Mouse (Mus musculus) CD8-positive naive resting alpha-beta T cell, adult 2 months (primary cell): ENCODE results near the gene Ino80e.

Source experiments
- DNase-seq, 2 experiments: peaks; one replicate each; pipeline ENCODE4 v3.0.0; 2022; ENCODE audit warnings: low read depth in 2 of 2, low spot score in 2 of 2

Ino80e gene

DNA sequence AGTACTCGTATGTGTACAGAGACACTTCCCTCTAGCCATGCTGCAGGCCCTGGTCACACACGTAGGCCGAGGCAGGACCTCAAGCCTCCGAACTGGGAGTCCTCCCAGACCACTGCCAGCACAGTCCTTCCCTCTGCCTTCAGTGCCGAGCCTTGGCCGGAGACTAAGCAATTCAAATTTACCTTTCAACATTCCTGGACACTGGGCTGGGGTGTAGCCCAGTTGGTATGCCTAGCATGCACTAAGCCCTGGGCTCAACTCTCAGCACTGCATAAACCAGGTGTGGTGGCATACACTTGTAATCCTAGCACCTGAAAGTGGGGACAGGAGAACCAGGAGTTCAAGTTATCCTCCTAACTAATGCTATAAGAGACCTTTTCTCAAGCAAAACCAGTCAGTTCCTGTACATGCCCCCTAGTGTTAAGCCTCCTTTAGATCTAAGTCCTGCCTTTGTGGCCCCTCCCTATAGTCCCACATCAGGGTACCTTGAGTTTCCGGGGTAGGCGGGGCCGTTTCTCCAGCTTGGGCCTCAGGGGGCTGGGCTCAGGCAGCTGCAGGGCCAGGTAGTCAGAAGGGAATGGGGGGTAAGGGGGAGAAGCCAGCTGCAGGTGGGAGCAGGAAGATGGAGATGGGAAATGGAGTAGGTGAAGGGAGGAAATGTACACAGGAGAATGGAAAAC, 5.3 kb downstream of the Ino80e start:
- DNase-seq = peak in 1 of 2 experiments; percentile 28

DNA sequence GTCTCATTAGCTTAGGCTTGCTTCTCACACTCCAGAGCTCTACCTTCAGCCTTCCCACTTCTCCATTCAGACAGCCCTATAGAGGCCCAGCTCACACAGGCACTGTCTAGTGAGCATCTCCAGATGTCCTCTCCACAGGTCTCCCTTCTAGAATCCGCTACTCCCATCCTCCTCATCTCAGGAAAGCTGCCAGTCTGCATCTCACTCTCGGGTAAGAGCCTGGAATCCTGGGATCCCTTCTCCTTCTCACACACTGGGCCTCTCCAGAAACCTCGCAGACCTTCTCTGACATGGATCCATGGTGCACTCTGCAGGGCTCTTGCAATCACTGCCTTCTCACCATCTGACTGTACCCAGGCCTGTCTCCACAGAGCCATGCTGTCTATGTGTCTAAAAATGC, 6.5 kb downstream of the Ino80e start:
- DNase-seq = no peak

DNA sequence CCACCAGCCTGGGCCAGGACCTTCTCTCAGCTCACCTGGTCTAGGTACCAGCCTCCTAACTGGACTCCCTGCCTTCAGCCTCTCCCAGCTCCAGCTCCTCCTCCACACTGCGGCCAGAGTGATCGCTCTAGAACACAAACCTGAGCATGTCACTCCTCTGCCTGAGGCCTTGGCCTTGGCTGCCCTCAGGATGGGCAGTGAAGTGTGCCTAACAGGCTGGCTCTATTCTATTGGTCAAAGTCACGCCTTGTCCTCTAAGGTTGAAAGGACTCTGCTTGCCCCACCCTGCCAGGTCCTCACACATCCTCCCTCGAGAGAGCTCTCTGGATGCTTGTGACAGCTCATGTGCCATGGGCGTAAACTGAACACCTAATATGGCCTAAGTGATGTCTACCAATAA, 8.7 kb downstream of the Ino80e start:
- no peak for DNase-seq

DNA sequence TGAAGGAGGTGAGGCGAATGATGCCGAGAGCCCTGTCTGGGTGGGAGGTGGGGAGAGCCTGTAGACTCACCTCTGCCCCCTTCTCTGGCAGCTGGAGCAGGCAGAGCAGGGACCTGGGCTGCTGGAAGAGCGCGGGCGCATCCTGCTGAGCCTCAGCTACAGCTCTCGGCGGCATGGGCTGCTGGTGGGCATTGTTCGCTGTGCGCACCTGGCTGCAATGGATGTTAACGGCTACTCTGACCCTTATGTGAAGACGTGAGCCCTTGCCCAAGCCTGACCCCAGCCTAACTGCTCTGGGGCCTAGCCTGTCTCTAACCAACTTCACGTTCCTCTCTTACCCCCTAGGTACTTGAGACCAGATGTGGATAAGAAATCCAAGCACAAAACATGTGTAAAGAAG, 11.0 kb downstream of the Ino80e start:
- DNase-seq = no peak

DNA sequence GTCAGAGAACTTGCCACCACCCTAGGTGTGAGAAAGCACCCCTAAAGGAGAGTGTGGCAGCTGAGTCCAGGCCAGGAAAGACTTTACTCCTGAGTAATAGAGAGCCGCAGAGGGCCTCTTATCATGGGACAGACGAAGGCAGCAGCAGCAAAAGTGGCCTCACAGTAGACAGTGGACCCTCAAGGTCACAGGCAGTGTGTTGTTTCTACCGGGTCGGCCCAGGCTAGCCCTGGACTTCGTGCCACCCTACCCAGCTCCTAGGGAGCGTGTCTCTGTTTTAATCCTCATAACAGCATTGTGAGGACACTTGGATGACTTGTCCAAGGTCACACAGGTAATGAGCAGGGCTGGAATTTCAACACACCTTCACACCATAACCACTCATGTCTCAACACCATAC, 12.0 kb downstream of the Ino80e start:
- no peak for DNase-seq

DNA sequence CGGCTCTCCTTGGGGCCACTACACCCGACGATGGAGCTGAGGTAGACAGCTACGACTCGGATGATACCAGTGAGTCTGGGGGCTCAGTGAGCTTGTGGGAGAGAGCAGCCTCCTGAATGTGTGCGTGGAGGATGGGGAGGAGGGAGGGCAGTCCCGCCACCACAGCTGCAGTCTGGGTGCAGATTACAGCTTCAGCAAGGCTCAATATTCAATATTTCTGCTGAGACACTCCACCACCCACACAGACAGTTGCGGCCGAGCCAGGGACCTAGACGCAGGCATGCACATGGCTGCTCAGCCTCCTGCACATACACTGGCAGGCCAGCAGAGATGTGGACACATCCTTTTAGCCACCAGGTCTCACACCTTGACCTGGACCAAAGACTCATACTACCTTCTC, 13.4 kb downstream of the Ino80e start:
- DNase-seq = no peak

DNA sequence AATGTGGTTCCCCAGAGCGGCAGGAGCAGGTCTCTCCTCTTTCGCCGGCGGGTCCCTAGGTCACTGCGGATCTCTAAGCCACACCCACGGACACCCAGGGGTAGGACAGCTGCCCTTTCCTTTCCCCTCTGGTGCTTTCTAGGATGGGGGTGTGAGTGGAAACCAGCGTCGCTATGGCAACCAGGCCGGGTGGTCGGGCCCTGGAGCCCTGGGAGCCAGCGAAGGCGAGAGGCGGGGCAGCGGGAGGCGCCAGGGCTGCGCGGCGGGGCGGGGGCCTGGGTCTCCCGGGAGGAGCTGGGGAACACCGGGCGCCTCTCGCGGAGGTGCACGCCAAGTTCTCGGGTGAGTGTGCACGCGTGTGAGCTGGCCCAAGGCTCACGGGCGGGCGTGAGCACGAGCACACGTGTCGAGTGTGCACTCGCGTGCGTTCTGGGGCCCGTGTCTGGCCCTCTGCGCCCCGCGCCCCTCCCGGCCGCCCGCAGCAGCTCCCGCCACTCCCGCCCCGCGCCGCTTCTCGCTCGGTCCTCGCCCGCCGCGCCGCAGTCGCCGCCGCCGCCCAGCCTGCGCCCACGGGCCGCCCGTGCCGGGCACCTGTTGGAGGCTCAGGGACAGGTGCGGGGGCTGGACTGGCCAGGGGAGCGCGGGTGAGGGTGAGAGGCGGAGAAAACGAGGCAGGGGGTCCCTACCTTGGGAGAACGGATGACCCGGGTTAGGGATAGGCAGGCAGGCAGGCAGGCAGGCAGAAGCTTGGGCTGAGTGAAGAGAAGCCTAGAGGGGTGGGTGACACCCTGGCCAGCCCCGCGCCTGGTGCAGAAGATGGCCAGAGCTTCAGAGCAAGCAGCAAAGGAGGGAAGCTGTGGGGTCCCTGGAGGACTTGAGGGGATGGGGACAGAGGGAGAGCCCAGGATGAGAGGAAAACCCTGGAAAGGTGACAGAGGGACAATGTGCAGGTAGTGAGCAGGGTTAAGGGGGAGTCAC, 14.5 kb downstream of the Ino80e start:
- no peak for DNase-seq

DNA sequence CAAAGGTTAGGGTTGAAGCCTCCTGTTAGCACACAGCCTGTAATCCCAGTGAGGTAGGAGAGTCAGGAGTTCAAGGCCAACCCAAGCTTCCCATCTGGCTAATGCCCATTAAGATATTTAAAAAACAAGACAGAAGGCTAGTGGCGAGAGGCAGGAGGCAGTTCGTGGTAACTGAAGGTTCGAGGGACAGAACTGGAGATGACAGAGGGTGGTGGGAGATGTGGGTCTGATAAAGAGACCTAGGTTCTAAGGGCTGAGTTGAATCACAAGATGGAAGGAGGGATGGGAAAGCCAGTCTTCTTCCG, 15.1 kb downstream of the Ino80e start, which contains the start of gene Doc2a:
TSS of gene Doc2a (plus strand) at position 301 of the 305 bp plus-strand sequence.
- DNase-seq = no peak

DNA sequence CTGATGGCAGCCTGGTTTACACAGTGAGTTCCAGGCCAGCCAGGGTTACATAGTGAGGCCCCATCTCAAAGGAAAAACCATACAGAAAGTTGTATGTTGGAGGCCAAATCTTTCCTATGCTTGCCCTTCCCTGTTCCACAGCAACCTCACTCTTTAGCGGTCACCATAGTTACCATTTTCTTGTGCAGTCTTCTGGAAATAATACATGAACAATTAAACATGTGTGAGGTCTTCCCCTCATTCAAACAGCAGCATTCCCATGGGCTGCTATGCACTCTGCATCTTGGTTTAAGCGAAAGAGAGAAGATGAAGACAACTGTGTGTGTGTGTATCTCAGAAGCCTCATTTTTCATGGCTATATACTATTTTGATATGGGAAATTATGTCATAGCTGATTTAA, 16.7 kb downstream of the Ino80e start:
- no peak for DNase-seq

DNA sequence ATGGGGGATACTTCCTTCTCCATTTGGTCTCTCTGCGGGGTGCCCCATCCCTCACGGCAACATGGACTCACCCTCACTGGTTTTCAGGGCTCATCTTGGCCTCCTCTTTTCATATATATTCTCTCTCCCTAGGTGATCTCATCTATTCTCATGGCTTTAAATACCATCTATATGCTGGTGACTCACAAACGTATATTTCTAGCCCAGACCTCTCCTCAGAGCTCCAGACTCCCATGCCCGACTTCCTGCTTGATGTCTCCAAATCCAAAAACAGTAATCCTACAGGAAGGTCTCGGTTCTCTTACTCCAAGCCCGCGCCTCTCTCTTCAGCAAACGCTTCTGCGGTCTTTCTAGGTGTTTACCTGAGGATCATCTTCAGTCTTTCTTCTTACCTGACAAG, 18.9 kb downstream of the Ino80e start:
- DNase-seq = no peak

DNA sequence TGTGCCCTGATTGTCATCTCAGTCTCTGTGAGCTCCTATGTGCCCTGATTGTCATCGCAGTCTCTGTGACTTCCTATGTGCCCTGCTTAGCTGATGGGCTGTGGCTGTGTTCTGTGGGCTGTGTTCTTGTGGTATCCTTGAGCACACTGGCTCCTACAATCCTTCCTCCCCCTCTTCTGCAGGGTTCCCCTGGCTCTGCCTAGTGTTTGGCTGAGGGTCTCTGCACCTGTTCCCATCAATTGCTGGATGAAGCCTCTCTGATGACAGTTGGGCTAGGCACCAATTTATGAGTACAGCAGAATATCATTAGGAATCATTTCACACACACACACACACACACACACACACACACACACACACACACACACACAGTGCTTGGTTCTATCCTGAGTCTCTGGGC, 28.9 kb downstream of the Ino80e start:
- no peak for DNase-seq

DNA sequence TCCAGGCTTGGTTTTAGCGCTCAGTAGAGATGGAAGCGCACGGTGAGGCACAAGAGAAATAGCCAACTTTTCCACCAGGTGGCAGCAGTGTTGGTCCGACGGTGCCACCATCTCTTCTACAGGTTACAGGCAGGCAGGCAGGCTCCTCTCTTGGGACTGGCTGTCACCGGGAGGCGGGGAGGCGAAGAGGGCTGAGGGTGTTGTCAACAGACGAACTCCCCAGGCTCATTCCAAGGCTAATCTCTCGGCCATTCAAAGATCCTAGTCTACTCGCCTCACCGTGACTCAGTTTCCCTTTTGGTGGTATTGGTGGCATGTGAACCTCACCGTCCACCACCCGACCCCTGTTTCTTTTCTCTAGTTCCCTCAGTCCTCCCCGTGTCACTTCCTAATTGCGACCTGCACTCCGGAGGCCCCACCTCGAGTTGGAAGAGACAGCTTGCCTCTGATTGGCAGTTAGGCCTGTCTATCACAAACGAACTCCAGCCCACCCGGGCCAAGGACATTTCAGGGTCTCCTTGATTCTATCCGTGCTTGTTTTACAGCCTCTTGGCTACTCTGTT, 30.1 kb downstream of the Ino80e start:
- DNase-seq = peak; percentile 73 to 83

DNA sequence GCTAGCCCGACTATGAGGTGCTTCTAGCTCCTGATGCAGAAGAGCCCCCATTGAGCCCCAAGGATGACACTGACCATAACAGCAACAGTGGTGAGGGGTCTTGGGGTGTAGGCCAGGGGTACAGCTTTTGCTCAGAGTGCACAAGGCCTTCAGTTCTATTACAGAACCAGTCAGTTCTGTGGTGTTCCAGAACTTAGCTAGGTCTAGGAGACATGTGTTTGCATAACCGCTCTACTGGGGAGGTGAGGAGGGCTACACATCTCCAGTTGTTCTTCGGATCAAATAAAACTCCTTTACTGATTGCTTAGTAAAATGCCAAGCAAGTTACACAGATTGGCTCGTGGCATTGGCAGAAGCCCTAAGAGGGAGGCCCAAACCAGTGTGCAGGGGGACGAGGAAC, 30.6 kb downstream of the Ino80e start, which contains the start of gene 4930451I11Rik:
TSS of gene 4930451I11Rik (minus strand) at position 101 of the 400 bp plus-strand sequence.
- DNase-seq = no peak

DNA sequence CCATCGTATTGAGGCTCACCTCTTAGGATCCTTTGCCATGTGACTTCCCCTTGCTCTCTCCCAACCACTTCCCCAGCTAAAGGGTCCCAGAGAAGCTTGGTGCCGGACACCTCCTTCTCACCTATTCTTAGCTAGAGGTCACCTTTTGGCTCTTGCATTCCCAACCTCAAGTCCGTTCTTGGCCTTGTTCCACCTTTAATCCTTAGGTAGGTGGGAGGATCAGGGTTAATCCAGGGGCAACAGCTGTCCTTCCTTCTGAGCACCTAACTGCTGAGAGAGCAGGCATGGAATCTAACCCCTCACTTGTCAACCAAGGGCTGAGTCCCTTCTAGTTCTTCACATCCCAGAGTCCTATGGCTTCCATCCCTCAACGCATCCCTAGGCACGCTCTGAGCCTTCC, 36.2 kb downstream of the Ino80e start:
- no peak for DNase-seq

DNA sequence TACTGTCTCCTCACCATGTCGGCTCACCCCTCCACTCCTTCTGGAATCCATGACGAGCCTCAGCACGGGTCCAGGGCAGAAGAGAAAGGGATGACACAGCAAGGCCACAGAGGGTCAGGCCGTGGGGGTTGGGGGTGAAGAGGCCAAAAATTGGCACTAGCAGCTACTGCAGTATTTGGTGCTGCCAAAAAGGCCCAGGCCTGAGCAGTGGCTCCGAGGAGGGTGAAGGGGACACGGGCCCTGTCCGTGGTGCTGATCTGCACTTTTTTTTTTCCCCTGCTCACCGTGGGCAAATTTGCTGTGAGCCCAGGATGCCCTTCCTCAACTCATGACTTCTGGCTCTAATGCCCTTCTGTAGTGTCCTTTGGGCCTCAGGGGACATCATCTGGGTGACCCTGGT, 36.8 kb downstream of the Ino80e start:
- no peak for DNase-seq

DNA sequence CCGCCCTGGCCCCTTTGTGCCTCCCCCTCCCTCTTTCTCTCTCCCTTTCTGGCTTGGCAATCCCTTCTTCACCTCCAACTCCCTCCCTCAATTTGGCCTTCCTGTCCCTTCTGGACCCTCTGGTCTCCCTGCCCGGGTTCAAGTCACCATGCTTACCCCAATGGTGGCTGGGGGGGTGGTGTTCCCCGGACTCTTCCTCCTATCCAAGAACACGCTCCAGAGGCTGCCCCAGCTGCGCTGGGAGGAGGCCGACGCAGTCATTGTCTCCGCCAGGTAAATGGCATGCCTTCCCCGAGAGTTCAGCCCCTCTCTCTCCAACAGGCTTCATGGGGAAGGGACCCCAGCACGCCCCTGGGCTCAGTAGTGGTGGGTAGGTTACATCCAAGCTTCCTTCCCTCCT, 38.2 kb downstream of the Ino80e start:
- no peak for DNase-seq

DNA sequence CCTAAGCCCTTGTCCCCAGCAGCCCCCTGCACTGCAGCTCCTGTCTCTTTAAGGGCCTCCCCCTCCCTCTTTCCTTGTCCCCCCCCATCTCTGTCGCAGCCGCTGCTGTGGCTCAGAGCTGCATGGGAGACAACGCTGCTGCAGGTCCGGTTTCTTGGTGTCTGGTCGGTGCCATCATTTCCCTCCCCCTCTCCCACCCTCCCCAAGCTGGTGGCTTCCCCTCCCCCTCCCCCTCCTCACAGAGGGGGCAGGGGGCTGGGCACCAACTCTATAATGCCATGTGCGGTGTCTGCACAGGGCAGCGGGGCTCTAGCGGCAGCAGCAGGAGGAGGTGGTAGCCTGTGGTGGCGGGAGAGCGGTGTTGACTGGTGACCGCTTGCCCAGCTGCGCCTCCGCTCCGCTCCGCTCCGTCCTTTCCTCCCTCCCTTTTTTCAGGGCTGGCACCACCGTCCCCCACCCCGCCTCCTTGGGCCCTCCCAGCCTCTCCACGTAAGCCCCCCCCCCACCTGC, 38.9 kb downstream of the Ino80e start:
- DNase-seq = no peak

DNA sequence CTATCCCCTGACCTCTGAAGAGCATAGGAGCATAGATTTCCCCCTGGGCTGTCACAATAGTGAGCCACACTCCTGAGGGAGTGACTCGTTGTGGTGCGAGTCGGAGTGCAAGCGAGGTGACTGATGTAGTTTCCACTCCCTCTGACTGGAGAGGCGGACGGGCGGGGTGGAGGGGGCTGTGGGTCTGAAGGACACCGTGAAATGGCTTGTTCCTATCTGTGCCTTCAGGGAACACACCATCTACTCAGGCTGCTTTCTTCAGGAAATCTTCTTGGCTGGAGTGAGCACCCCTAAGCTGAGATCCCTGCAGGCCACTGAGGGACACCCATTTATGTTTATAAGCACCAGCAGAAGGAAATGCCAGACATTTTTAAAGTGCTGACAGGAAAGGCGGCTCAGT, 39.4 kb downstream of the Ino80e start:
- DNase-seq = no peak

DNA sequence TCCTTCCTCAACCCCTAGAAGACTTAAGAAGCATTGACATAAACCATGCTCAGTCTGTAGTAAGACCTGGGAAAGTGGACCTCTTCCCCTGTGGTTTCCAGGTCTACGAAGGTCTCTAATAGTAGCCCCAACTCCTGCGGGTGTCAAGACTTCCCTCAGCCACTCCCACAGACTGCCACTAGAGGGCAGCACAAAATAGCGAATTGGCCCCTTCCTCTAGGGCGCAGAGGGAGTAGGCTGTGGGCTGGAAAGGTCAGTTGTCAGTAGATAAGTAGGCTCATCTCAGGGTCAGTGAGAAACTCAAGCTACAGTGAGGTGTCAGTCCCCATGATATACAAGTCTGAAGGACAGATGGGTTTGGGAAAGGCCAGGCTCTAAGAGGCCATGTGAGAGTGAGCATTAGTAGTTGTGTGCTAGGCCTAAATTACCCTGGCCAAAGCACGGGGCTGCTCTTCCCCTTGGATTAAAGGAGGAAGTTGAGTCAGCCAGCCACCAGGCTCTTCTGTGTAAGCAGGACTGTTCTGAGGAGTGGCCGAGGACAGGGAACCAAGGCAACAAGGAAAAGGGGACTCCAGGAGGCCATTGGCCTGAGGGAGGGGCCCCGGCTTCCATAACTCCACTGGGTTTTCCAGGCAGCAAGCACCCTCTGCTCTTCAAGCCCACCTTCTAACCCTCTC, 40.2 kb downstream of the Ino80e start:
- peak; percentile 77 to 79 for DNase-seq

DNA sequence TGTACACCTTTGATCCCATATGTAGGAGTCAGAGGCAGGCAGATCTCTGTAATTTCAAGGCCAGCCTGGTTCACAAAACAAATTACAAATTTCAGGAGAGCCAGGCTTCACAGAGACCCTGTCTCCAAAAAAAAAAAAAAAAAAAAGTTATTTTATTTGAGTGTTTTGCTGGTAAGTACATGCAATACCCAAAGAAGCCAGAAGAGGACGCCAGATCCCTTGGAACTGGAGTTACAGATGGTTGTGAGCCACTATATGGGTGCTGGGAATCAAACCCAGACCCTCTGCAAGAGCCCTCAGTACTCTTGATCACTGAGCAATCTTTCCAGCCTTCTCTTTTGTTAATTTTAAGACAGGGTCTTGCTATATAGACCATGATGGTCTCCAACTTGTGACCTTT, 43.4 kb downstream of the Ino80e start:
- no peak for DNase-seq

DNA sequence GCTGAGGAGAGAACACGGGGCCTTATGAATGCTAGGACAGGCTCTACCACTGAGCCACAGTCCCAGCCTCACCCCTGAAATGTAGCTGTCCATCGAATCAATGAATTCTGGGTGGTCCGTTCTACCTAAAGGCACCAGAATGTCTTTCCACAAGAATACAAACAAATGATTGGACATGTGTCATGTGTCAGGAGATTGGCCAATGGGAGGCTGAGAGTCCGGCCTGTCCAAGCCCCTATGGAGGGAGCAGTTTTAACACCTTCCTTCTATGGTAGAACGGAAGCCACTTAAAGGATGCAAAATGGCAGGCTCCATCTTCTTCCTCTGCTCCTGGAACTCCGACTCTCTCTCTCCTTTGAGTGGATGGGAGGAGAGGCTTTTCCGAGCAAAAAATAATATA, 44.6 kb downstream of the Ino80e start:
- DNase-seq = no peak
